Mouse (Mus musculus) 416B (cell line): ENCODE data around the gene Anks1b.

Source experiments
- DNase-seq: peaks from one replicate; pipeline ENCODE4 v3.0.0; 2011; ENCODE audit warnings: low read depth

Gene Anks1b

DNA sequence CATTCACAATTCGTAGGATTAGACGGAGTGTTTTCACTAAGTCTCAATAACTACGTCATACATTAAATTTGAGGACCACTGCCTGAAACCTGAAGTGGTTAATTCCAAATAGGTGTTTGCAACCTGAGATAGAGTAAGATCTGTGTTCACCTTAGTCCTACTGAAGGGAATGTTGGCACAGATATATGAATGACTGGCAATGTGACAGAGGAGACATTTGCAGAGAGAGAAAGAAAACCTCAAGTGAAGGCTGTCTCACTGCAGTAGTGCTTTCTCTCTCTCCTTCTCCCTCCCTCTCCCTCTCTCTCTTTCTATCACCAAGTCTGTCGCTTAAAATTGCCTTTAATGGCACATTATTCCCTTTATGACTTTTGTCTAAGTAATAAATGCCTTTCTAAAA is 101.1 kb downstream of the Anks1b start:
- no peak for DNase-seq

DNA sequence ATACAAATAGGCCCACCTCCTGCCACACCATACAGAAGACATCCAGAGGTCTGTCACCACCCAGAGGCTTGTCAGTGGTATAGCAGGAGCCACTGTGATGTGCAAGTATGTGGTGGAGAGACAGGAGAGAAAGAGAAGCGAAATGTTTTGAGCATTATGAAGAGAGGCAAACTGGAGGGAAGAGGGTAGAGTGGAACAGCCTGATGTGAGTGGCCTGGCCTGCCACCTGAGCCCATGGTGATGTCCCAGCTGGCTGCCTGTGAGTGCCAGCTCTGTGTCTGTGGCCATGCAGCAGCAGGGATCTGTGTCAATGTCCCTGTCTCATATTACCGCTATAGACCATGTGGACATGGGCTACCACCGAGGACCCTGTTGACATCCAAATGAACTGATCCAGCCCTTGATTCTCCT is 102.1 kb downstream of the Anks1b start:
- peak; percentile 4 for DNase-seq

DNA sequence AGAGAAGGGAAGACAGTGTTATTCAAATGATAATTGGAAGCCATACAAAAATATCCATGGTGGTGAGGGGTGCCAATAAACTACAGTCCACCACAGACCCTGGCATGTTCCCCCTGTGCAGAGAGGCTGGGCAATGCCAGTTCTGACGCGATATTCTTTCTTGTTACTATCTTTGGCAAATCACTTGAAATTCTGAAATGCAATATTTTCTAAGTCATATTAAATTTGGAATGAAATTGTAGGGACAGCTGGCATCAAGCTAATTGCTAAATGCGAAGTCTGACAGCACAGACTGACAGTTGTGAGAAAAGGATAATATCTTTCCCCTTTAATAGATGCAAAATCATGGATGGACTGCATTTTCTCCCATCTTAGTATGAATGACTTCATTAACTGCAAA is 103.3 kb downstream of the Anks1b start:
- DNase-seq: no peak

DNA sequence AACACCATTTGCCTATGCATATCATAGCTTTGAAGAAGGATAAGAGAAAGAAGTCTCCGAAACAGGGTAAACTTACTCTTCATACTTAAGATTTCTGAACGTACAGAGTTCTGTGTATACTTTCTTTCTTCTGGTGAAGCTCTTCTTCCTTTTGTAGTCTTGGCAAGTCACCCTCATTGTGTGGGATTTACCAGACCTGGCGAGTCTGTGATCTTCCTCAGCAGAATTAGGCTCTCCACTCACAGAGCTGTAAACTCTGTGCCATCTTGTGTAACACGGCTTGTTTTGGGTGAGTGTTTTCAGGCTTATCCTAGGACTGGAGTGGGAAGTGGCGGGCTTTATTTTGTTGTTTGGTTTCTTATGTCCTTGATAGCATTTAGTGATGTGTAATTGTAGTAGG is 120.9 kb downstream of the Anks1b start:
- DNase-seq: no peak

DNA sequence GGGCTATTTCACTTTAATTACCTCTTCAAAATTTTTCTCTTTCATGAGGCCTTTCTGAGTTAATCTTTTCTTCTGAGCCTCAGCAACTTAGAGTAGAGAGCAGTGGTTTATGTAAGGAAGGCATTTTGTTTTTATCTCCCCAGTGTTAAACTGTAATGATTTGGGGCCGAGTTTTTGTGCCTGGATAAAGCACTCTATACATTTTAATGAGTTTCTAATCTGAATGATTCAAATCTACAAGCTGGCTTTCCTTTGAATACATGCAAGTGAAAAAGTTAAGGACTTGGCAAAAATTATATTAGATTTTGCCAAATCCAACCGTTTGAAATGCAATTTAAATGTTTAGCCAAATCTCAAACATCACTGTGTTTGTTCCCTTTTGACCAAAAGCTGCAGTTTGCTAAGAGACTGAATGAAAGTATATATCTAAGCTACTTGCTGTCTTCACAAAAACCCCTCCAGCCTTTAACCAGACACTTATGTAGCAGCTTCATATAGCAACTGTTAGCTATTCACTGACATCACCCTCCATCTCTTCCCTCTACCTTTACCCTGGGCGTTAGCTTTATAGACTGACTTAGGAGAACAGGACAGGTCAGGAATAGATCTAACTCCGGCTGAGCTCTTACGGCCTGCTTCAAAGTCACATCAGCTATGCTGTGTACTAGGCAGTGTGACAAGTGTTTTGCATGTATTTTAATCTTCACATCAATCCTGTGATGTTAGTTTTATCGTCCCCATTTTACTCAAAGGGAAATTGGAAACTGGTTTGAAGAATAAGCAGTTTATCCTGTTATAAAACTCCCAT is 122.5 kb downstream of the Anks1b start:
- DNase-seq: no peak

DNA sequence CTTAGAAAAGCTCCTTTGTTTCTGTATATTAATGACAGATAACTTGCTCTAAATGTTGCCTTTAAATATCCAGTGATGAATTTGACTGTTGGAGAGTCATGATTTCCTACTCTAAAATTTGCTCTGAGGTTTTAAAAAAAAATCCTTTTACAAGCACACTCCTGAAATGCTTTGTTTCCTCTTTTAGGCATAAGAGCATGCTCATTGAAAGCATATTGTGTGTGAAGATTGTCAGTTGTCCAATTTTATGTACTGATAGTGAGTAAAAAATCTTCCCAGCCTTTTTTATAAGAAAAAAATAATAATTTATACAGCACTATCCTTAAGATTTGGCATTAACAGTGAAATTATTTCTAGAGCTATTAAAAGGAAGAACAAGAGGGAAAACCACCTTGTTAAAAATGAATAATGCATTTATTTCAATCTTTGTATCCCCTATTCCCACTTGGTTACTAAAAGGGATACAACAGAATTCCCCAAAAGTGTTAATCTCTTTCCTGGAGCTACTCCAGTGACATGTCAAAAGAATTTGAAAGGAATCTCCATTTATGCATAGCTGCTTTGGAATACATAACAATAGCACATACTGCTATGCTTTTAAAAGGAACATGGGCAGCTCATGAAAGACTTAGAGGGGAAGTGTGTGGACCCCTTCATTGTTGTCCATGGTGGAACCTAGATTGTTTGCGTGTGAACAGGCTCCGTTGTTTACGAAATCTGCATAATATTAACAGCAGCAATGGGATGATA is 130.8 kb downstream of the Anks1b start:
- no peak for DNase-seq

DNA sequence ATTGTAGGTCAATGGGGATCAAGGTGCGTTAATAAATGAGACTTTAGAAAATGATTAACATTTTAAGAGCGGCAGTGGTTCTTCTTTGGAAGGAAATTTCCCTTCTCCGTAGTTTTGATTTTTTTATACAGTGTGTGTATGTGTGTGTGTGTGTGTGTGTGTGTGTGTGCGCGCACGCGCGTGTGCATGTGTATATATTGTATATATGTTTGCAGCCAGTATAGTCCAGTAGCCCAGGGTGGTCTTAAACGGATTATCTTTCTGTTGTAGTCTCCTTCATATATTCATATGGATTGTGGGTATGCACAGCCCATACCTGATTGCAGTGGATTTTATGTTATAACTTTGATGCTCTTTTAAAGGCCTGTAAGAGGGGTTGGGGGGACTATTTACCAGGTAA is 131.6 kb downstream of the Anks1b start:
- DNase-seq: no peak

DNA sequence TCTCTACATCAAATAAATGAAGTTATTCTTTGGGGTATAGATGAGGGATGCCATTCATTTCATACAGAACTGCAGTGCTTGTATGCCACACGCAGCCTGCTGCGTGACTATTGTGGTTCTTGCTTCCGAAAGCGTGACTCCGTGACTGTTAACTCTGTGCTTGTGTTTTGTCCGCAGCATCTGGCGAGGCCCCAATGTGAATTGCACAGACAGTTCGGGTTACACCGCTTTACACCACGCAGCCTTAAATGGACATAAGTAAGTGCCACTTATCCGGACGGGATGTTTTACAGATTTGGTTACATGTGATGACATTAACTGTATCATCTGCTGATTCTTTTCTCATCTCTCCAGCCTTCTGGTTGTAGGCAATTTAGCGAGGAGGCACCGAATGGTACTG is 159.7 kb downstream of the Anks1b start:
- no peak for DNase-seq

DNA sequence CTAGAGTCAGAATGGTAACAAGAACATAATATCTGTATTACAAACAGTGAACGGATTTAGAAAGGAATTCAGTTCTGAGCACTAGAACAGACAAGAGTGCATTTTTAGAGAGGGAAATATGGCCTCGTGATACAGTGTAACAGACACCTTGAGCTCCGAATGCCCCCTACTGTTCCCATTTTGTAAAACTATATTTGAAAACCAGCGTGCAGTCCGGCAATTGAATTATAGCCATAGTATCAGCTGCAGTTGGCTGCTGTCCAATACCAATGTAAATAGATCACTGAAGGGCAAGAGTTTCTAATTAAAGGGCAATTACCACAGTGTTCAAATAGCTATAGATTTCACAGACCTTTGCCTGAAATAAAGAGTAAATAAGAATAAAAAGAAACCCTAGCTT is 170.0 kb downstream of the Anks1b start:
- DNase-seq: peak; percentile 4

DNA sequence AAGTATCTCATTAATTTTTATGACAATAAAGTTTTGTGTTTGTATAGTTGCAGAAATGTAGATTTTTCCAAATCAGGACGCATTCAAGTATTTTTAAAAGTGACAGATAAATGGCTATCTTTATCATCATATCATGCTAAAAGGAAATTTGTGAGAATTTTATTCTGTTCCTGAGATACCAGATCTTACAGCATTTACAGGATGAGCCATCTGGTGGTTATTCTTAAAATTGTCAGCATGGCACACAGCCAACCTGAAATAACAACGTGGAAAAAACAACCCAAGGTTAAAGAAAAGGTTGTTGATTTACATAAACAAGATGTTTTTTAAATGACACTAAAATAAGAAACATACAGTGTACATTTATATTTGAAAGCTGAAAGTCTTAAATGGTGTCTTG is 170.5 kb downstream of the Anks1b start:
- DNase-seq: peak; percentile 22

DNA sequence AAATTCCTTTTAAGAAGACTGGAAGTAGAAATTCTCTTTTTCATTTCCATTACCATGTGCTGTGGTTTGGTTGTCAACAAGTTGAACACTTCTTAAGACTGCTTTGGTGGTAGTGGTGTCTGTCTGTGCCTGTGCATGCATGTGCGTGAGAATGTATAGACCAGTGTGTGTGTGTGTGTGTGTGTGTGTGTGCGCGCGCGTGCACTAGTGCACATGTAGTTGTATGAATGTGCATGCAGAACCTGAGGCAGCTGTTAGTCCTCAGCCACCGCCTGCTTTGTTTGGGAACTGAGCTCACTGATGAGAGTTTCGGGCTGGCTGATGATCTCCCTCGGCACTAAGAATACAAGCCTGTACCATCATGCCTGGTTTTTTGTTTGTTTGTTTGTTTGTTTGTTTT is 170.9 kb downstream of the Anks1b start:
- no peak for DNase-seq

DNA sequence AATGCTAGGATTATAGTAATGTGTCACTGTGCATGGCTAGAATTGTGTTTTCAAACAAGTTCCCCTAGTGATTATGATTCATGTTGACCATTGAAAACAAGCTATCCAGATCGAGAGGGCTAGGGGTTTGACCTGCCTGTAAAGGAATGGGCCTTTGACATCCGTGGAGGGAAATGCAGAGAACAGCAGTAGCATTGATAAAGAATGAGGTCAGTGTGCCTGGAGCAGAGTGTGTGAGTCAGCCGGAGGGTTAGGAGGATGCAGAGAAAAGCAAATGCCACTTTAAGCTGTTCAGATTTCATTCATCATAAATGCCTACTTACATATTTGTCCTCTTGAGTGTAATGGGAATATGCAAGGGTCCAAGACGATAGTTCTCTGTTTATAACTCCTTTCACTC is 195.3 kb downstream of the Anks1b start:
- DNase-seq: peak; percentile 51

DNA sequence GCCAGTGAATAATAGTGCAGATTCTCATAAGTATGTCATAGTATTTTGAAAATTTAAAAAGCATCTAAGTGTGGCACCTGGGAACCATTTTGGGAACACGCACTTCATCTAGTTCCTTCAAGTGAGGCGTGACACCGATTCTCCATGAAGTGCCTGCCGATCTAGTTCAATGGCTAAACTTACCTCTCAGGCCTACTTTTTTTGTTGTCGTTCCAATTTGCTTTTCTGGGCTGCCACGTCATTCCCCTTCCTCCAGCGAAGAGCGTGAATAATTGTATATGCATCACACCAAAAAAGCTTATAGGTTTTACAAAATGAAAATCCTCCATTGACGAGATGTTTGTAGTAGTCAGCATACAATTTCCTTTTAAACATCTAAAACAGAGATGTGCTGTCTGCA is 204.6 kb downstream of the Anks1b start:
- no peak for DNase-seq

DNA sequence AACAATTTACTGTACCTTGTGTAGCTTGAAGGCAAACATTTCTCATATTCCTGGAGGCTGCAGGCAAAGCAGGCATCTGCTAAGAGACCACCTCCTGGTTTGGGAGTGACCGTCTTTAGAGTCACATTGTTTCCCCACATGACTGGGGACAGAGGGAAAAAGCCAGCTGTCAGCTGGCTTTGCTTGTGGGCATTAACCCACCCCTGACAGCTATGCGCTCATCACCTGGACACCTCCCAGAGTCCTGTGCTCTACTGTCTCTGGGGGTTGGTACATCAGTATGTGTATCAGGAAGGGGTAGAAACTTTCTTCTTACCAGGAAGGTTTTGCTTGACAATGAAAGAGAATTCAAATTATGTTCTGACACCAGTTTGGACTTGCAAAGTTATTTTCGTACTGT is 207.8 kb downstream of the Anks1b start:
- DNase-seq: no peak

DNA sequence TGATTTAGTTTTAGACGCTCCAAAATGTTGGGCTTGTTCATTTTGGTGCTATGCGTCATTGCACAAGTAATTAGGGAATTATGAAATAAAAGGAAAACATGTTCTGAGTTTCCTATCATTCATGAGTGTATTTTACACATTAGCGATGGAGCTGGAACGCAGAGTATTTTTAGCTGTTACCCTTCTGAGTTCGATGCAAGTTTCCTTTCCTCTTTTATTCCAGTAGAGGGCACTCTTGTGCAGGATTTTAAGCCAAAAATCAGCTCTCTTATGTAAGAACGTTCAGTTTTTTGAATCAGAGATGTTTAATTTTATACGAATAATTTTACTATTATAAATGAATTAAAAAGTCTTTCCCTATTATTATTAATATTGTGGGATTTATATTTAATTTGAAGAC is 208.3 kb downstream of the Anks1b start:
- peak; percentile 60 for DNase-seq

DNA sequence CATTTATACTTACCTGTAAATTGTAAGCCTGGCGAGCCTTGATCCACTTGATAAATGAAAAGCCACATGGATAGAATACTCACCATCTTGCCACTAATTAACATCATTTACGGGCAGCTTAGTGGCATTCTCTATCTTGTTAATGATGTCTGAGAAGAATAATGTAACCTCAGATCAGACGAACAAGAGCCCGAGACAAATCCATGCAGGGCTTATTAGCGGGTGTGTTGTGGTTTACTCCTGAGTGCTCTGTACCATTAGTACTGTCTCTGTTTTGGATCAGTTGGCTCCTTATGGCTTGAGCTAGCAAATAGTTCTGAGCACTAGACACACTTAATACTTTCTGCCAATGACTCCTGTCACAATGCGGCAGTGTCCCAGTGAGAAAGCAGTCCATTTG is 220.6 kb downstream of the Anks1b start:
- no peak for DNase-seq

DNA sequence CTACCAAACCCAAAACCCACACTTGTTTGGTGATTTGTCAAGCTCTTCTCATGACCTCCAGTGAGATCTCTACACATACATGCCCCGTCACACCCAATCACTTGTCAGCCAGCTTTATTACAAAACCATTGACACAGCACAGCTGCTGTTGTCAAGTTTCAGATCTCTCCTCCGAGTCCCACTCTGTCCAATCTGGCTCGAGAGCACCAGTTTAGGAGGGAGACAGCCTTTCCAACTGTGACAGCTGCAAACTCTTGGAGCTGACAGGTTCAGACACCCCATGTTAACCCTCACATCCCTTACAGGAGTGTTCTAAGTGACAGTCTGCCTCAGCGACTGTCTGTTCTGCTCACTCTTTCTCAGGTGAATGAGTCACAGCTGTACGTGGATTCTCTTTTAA is 239.4 kb downstream of the Anks1b start:
- no peak for DNase-seq

DNA sequence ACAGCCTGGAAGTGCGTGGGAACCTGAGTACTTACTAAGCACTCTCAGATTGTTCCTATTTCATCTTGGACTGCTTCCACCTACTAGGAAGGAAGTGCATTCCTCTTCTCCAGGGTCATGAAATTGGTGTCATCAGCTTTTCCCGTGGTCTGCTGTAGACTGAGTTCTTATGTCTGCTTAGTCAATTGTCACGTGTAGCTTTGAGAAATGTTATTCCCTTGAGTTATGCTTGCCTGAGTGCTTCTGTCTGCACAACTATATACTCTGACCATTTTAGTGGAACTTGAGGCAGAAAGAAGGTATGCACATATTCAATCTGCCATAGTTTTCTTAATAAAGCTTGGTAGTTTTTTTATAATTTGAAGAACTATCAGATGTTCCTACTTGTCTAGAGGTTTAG is 243.6 kb downstream of the Anks1b start:
- no peak for DNase-seq

DNA sequence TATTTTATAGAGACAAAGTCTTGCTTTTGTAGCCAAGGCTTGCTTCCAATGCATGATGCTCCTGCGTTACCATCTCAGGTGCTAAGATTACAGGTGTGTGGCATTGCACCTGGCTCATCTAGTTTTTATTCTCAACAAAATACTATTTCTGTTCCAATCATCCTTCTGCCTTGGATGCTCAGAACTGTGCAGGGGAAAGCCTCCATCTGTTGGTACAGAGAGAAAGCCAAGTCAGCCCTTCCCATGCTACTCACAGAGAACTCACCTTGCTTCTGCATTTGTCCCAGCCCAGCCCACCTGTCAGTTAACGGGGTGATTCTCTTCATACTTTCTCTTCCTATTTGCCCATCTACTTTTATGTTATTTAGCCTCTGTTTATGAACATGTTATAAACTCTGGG is 244.5 kb downstream of the Anks1b start:
- DNase-seq: no peak

DNA sequence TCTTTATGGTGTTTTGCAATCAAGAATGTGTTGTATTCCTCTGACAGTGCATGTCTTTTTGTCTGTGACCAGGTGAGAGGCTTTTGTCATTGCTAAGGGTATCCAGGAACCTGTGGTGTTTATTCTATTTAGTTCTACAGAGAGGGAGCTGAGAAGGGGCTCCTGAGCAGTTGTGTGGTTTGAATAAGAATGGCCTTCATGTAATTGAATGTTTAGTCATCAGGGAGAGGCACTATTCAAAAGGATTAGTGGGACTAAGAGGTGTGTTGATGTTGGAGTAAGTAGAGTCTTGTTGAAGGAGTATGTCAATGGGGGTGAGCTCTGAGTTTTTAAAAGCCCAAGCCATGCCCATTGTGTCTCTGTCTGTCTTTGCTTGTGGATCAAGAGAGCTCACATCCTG is 264.2 kb downstream of the Anks1b start:
- DNase-seq: no peak

DNA sequence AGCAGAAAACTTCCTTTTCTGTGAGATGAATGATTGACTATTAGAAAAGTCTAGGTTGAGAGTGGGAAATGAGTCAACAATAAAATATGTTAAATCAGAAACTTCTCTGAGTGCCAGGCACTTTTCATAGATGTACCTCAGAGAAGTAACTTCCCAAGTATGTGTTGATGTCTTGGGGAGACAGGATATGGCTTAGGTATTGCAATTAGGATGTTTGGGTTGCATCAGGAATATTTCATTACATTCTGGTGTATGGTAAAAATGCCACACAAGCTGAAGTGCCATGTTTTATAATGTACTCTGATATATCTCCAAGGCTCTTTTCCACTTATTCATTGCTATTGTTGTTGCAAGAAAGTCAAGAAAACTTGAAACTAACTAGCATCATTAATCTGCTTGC is 267.6 kb downstream of the Anks1b start:
- DNase-seq: no peak

DNA sequence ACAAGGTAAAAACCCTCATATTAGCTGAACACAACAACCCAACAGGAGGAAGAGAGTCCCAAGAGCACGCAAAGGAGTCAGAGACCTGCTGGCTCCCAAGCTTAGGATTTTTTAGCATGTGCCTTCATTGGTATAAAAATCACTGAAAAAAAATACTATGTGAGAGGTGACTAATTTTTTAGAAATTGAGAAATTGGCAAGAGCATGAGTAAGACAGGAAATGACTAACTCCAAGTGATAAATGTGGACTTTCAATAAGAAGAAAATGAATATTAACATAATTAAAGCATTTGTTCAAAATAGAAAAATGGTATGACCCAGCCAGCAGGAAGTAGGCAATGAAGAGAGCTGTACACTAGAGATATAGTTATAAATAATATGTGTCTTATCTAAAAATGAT is 271.1 kb downstream of the Anks1b start:
- peak; percentile 54 for DNase-seq

DNA sequence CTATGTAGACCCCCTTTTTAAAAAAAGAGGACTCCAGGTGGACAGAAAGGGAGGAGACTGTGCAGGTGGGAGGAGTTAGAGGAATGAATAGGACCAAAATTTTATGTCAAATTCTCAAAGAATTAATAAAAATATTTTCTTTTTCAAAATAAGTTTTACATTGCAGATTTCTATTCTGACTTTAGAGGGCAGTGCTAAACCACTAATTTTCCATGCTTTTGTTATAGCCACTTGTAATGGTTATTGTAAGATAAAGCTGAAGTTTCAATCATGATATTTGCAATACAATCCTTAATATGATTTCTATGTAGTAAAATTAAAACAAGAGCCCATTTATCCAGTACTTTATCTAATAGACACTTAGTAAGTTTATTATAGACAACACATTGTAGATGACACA is 278.2 kb downstream of the Anks1b start:
- DNase-seq: peak; percentile 5
